Mouse (Mus musculus): ENCODE data around the gene Fancc. TPM values are rescaled to one million over a fixed set of nuclear protein-coding genes. Genes with fewer than 3 reads are reported as not detected.

The Fancc gene
- polyA plus RNA-seq, 1 experiment = 8.1 TPM

DNA sequence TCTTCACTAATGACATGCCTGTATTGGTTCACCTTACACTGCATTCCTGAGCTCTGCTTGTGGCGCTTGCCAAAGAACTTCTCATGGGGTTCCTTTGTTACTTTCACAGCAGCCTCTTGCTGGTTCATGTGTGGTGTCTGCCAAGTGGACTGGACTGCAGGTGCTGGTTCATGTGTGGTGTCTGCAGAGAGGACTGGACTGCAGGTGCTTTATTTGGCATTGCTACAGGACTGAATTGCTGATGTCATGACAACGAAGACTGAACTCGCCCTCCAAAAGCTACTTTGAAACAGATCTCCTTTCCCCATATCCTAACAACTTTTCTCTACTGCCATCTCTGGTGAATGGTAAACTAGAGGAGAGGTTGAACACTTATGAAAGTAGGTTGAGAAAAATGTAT lies 112.3 kb downstream of the Fancc start:
- no peak overlapping the region for H3K4me3 ChIP-seq
- TF ChIP-seq REST (IDR thresholded peaks at IDR 0.05; ENCODE audit: insufficient read depth, insufficient read length) (no peak), TCF3 (IDR thresholded peaks at IDR 0.05; ENCODE audit: insufficient read length, low read depth) (no peak), SRF (IDR thresholded peaks at IDR 0.05; ENCODE audit: control insufficient read depth, insufficient read length, low read depth) (no peak), POLR2AphosphoS2 (IDR thresholded peaks at IDR 0.05; ENCODE audit: insufficient read length, low read depth) (no peak), USF1 (IDR thresholded peaks at IDR 0.05; ENCODE audit: low read depth) (no peak), POLR2A (IDR thresholded peaks at IDR 0.05; ENCODE audit: insufficient read length, low read depth) (no peak), TCF12 (IDR thresholded peaks at IDR 0.05; ENCODE audit: insufficient read depth, poor library complexity, severe bottlenecking) (no peak), MYOG (IDR thresholded peaks at IDR 0.05; ENCODE audit: control insufficient read depth in 1 of 3, insufficient read depth in 1 of 3, insufficient read length in 2 of 3, low read depth in 2 of 3) (no peak), MYOD1 (IDR thresholded peaks at IDR 0.05; ENCODE audit: control insufficient read depth in 1 of 3, insufficient read length in 2 of 3, low read depth in 2 of 3) (no peak), E2F4 (IDR thresholded peaks at IDR 0.05; ENCODE audit: insufficient read depth) (no peak), CEBPB (IDR thresholded peaks at IDR 0.05; ENCODE audit: insufficient read depth, poor library complexity, severe bottlenecking) (no peak), MAX (IDR thresholded peaks at IDR 0.05; ENCODE audit: low read depth) (no peak)
- no peak overlapping the region for H3K4me2 ChIP-seq (ENCODE audit: low read depth)
- no peaks in the 10 kb centered on the region for H3K79me2 ChIP-seq (ENCODE audit: control insufficient read depth, insufficient read depth)
- no peaks in the 10 kb centered on the region for H3K27me3 ChIP-seq (ENCODE audit: control insufficient read depth, insufficient read depth, insufficient read length)
- H3K36me3 ChIP-seq (ENCODE audit: control insufficient read depth, insufficient read depth) = no peaks in the 10 kb centered on the region
- H3ac ChIP-seq (ENCODE audit: control insufficient read depth, insufficient read length) = no peak overlapping the region

DNA sequence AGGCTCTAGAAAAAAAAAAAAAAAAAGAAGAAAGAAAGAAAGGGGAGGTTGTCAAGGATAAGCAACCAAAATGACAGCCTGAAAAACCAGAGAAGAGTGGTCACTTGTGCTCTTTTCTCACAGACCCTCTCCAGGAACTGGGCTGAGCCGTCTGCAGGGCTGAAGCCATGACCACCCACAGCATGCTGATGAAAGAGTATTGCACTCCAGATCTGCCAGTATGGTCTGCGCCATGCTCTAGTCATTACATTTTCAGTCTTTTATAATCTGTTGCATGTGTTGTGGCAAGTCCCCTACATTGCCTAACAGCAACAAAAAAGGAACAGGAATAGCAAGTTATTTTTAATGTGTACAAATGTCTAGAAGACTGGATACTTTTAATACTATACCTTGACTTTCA lies 114.9 kb downstream of the Fancc start:
- no peaks in the 10 kb centered on the region for H3K27me3 ChIP-seq (ENCODE audit: control insufficient read depth, insufficient read depth, insufficient read length)
- H3K4me2 ChIP-seq (ENCODE audit: low read depth) = no peak overlapping the region
- no peak overlapping the region for H3ac ChIP-seq (ENCODE audit: control insufficient read depth, insufficient read length)
- H3K79me2 ChIP-seq (ENCODE audit: control insufficient read depth, insufficient read depth) = no peaks in the 10 kb centered on the region
- TF ChIP-seq USF1 (IDR thresholded peaks at IDR 0.05; ENCODE audit: low read depth) = no peak
- TF ChIP-seq CEBPB (IDR thresholded peaks at IDR 0.05; ENCODE audit: insufficient read depth, poor library complexity, severe bottlenecking) = no peak
- no peak for TF ChIP-seq SRF (IDR thresholded peaks at IDR 0.05; ENCODE audit: control insufficient read depth, insufficient read length, low read depth)
- no peak for TF ChIP-seq POLR2AphosphoS2 (IDR thresholded peaks at IDR 0.05; ENCODE audit: insufficient read length, low read depth)
- no peak for TF ChIP-seq TCF12 (IDR thresholded peaks at IDR 0.05; ENCODE audit: insufficient read depth, poor library complexity, severe bottlenecking)
- no peak for TF ChIP-seq MAX (IDR thresholded peaks at IDR 0.05; ENCODE audit: low read depth)
- no peak for TF ChIP-seq MYOD1 (IDR thresholded peaks at IDR 0.05; ENCODE audit: control insufficient read depth in 1 of 3, insufficient read length in 2 of 3, low read depth in 2 of 3)
- no peak for TF ChIP-seq E2F4 (IDR thresholded peaks at IDR 0.05; ENCODE audit: insufficient read depth)
- no peak for TF ChIP-seq MYOG (IDR thresholded peaks at IDR 0.05; ENCODE audit: control insufficient read depth in 1 of 3, insufficient read depth in 1 of 3, insufficient read length in 2 of 3, low read depth in 2 of 3)
- TF ChIP-seq TCF3 (IDR thresholded peaks at IDR 0.05; ENCODE audit: insufficient read length, low read depth) = no peak
- no peak for TF ChIP-seq POLR2A (IDR thresholded peaks at IDR 0.05; ENCODE audit: insufficient read length, low read depth)
- no peak for TF ChIP-seq REST (IDR thresholded peaks at IDR 0.05; ENCODE audit: insufficient read depth, insufficient read length)
- no peaks in the 10 kb centered on the region for H3K36me3 ChIP-seq (ENCODE audit: control insufficient read depth, insufficient read depth)
- no peak overlapping the region for H3K4me3 ChIP-seq

DNA sequence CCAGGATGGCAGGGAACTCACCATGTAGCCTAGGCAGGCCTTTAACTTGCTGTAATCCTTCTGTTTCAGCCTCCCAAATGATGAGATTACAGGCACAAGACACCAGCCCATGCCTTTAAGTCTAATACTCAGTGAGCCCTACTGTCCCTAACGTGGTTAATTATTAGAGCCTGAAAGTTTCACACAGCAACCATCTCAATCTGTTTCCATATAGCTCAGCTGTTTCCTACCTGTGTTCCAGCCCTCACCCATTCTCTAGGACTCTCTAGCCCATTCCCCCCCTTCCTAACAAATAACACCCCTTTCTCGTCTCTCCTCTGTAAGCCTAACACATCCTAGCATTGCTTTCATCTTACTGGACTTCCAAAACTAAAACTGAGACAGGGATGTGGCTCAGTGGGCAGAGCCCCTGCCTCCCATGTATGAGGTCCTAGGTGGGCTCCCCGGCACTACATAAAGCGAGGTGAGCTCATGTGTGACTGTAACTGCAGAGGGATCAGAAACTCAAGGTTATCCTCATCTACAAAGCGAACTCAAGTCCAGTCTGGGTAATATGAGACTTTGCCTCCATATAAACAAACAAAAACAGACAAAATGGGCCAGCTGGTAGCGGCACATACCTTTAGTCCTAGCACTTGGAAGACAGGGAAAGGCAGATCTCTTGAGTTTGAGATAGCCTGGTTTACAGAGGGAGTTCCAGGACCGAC lies 123.5 kb downstream of the Fancc start:
- Histone ChIP-seq H3K36me3 (ENCODE audit: control insufficient read depth, insufficient read depth) (no peaks in the 10 kb centered on the region), H3K4me2 (ENCODE audit: low read depth) (no peak overlapping the region), H3K27me3 (ENCODE audit: control insufficient read depth, insufficient read depth, insufficient read length) (no peaks in the 10 kb centered on the region), H3K79me2 (ENCODE audit: control insufficient read depth, insufficient read depth) (no peaks in the 10 kb centered on the region), H3ac (ENCODE audit: control insufficient read depth, insufficient read length) (no peak overlapping the region), H3K4me3 (no peak overlapping the region)
- no peak for TF ChIP-seq MAX (IDR thresholded peaks at IDR 0.05; ENCODE audit: low read depth)
- no peak for TF ChIP-seq E2F4 (IDR thresholded peaks at IDR 0.05; ENCODE audit: insufficient read depth)
- no peak for TF ChIP-seq TCF3 (IDR thresholded peaks at IDR 0.05; ENCODE audit: insufficient read length, low read depth)
- no peak for TF ChIP-seq POLR2A (IDR thresholded peaks at IDR 0.05; ENCODE audit: insufficient read length, low read depth)
- no peak for TF ChIP-seq MYOG (IDR thresholded peaks at IDR 0.05; ENCODE audit: control insufficient read depth in 1 of 3, insufficient read depth in 1 of 3, insufficient read length in 2 of 3, low read depth in 2 of 3)
- TF ChIP-seq POLR2AphosphoS2 (IDR thresholded peaks at IDR 0.05; ENCODE audit: insufficient read length, low read depth) = no peak
- TF ChIP-seq CEBPB (IDR thresholded peaks at IDR 0.05; ENCODE audit: insufficient read depth, poor library complexity, severe bottlenecking) = no peak
- TF ChIP-seq USF1 (IDR thresholded peaks at IDR 0.05; ENCODE audit: low read depth) = no peak
- no peak for TF ChIP-seq SRF (IDR thresholded peaks at IDR 0.05; ENCODE audit: control insufficient read depth, insufficient read length, low read depth)
- no peak for TF ChIP-seq TCF12 (IDR thresholded peaks at IDR 0.05; ENCODE audit: insufficient read depth, poor library complexity, severe bottlenecking)
- no peak for TF ChIP-seq REST (IDR thresholded peaks at IDR 0.05; ENCODE audit: insufficient read depth, insufficient read length)
- TF ChIP-seq MYOD1 (IDR thresholded peaks at IDR 0.05; ENCODE audit: control insufficient read depth in 1 of 3, insufficient read length in 2 of 3, low read depth in 2 of 3) = no peak

DNA sequence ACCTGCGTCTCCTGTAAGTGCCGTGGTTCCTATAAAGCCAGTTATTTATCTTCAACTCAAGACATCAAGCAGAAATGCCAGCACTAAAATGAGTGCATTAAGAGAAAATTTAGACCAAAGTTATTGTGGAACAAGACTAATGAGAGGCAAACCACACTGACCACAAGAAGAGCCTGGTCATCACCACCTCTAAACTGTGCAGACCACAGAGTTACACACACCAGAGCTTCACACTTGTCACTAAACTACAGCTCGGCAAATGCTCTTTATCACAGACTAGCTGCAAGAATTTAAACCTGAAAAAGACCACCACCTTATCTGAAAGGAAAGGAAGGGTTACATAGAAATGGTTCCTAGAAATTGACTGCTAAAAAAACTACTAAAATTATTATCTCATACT lies 135.3 kb downstream of the Fancc start:
- no peaks in the 10 kb centered on the region for H3K27me3 ChIP-seq (ENCODE audit: control insufficient read depth, insufficient read depth, insufficient read length)
- H3K4me3 ChIP-seq = no peak overlapping the region
- TF ChIP-seq REST (IDR thresholded peaks at IDR 0.05; ENCODE audit: insufficient read depth, insufficient read length) = no peak
- TF ChIP-seq CEBPB (IDR thresholded peaks at IDR 0.05; ENCODE audit: insufficient read depth, poor library complexity, severe bottlenecking) = no peak
- TF ChIP-seq TCF12 (IDR thresholded peaks at IDR 0.05; ENCODE audit: insufficient read depth, poor library complexity, severe bottlenecking) = no peak
- no peak for TF ChIP-seq E2F4 (IDR thresholded peaks at IDR 0.05; ENCODE audit: insufficient read depth)
- no peak for TF ChIP-seq SRF (IDR thresholded peaks at IDR 0.05; ENCODE audit: control insufficient read depth, insufficient read length, low read depth)
- TF ChIP-seq TCF3 (IDR thresholded peaks at IDR 0.05; ENCODE audit: insufficient read length, low read depth) = no peak
- TF ChIP-seq MAX (IDR thresholded peaks at IDR 0.05; ENCODE audit: low read depth) = no peak
- no peak for TF ChIP-seq MYOD1 (IDR thresholded peaks at IDR 0.05; ENCODE audit: control insufficient read depth in 1 of 3, insufficient read length in 2 of 3, low read depth in 2 of 3)
- TF ChIP-seq MYOG (IDR thresholded peaks at IDR 0.05; ENCODE audit: control insufficient read depth in 1 of 3, insufficient read depth in 1 of 3, insufficient read length in 2 of 3, low read depth in 2 of 3) = no peak
- TF ChIP-seq POLR2AphosphoS2 (IDR thresholded peaks at IDR 0.05; ENCODE audit: insufficient read length, low read depth) = no peak
- TF ChIP-seq POLR2A (IDR thresholded peaks at IDR 0.05; ENCODE audit: insufficient read length, low read depth) = no peak
- TF ChIP-seq USF1 (IDR thresholded peaks at IDR 0.05; ENCODE audit: low read depth) = no peak
- no peak overlapping the region for H3K4me2 ChIP-seq (ENCODE audit: low read depth)
- no peaks in the 10 kb centered on the region for H3K79me2 ChIP-seq (ENCODE audit: control insufficient read depth, insufficient read depth)
- no peaks in the 10 kb centered on the region for H3K36me3 ChIP-seq (ENCODE audit: control insufficient read depth, insufficient read depth)
- H3ac ChIP-seq (ENCODE audit: control insufficient read depth, insufficient read length) = no peak overlapping the region

Measured in myocyte (in vitro differentiated cells).